Mouse (Mus musculus): ENCODE measurements around the gene Olfr108. TPM values are rescaled to one million over a fixed set of nuclear protein-coding genes. Genes with fewer than 3 reads are reported as not detected.

Olfr108 gene
- polyA plus RNA-seq (2016; fragmentation: Nextera tagmentation; extraction: Ambion mirVana) = not detected in 2 replicates

DNA sequence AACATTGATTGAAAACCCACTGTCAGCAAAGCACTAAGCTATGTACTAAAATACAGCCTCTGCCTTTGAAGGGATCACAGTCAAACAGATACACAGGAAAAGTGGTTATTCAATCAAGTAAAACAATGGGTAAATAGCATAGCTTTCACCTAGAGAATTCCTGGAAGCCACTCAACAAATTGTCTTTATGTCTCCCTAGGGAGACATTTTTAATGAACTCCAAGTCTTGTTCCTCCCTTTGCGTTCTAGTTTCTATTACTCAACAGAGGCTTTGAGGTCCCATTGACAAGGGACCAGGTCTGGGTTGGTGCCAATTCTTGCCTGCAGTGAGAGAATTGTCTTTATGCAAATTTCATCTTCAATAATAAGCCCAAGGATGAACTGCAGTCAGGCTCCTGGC is at the start of gene Olfr108:
Olfr108 (plus strand) TSS at position 301 of the 400 bp plus-strand sequence.
- Histone ChIP-seq H3K36me3 (replicated peaks) (no peaks in the 10 kb centered on the region), H3K27ac (no peak within 1 kb of the TSS), H3K4me1 (no peaks in the 10 kb centered on the region), H3K4me3 (replicated peaks) (no peak within 1 kb of the TSS), H3K9me3 (no peaks in the 10 kb centered on the region), H3K27me3 (no peaks in the 10 kb centered on the region), H3K4me2 (no peak within 1 kb of the TSS), H3K9ac (no peak within 1 kb of the TSS)
- no peak for ATAC-seq (ENCODE audit: low FRiP score)
- 81% methylated on average over 1 of the region's 1 CpGs for WGBS

DNA sequence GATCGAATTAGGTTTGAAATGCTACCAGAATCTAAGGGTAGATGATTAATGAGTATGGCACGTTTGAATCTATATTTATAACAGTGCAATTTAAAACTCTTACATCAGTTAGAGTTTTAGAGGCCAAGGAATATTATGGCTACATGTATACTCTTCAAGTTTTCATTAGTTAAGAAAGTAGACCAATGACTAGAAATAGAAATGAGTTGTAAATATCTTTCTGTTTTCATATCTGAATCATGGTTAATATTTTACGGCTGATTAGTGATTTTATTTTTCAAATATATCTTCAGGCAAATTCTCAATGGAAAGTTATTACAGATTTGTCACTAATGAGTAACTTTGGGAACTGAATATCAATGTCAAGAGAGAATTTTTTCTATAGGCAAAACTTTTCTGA is 46.4 kb upstream of the Olfr108 start, which contains the start of gene Olfr107:
Olfr107 (plus strand) TSS at position 301 of the 400 bp plus-strand sequence.
- no peak within 1 kb of the TSS for H3K9ac ChIP-seq
- WGBS = 81% methylated on average over 3 of the region's 3 CpGs
- H3K4me2 ChIP-seq = no peak within 1 kb of the TSS
- H3K9me3 ChIP-seq = no peaks in the 10 kb centered on the region
- no peaks in the 10 kb centered on the region for H3K4me1 ChIP-seq
- ATAC-seq (ENCODE audit: low FRiP score) = no peak
- H3K4me3 ChIP-seq (replicated peaks) = no peak within 1 kb of the TSS
- H3K27ac ChIP-seq = no peak within 1 kb of the TSS
- no peaks in the 10 kb centered on the region for H3K36me3 ChIP-seq (replicated peaks)
- H3K27me3 ChIP-seq = no peaks in the 10 kb centered on the region

DNA sequence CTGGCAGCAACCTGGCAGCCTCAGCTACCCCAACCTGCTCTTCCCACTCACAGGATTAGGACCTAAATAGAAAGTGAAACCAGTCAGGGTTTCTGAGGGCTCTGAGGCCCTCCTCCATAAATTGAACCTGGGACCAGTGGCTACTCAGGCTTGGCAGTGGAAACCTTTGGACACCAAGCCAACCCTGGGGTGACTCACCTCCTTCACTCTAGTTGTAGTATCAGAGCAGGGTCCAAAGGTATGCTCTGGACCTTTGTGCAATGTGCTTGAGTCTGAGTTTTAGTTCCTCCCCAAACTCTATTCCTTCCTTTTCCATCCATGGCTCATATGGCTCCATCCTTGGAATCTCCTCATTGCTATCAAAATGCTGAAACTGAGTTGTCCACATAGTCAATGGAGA is 31.9 kb upstream of the Olfr108 start:
- ATAC-seq (ENCODE audit: low FRiP score) = no peak
- H3K27ac ChIP-seq = no peak overlapping the region
- H3K4me3 ChIP-seq (replicated peaks) = no peak overlapping the region
- H3K27me3 ChIP-seq = no peaks in the 10 kb centered on the region
- no peaks in the 10 kb centered on the region for H3K9me3 ChIP-seq
- H3K4me1 ChIP-seq = no peaks in the 10 kb centered on the region
- no peak overlapping the region for H3K9ac ChIP-seq
- H3K36me3 ChIP-seq (replicated peaks) = no peaks in the 10 kb centered on the region
- H3K4me2 ChIP-seq = no peak overlapping the region

DNA sequence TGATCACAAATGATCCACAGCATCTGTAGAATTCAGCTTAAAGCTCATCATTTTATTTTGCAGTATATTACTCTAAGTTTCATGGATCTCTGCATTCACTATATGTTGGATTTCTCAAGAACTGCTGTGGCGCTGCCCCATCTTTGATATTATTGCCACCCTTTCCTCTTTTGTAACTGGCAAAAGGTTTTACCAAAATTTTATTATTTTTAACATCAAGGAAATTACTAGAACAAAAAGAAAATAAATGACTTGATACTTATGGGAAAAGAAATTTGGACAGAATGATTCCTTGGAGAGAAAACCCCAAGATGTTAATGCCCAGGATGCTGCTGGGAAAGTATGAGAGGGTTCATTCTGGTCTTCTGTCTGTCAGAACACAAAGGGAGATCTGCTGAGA is 13.3 kb downstream of the Olfr108 start, which contains the start of gene Olfr109:
Olfr109 (plus strand) TSS at position 301 of the 400 bp plus-strand sequence.
- no peaks in the 10 kb centered on the region for H3K36me3 ChIP-seq (replicated peaks)
- ATAC-seq (ENCODE audit: low FRiP score) = no peak
- no peaks in the 10 kb centered on the region for H3K27me3 ChIP-seq
- H3K4me3 ChIP-seq (replicated peaks) = no peak within 1 kb of the TSS
- no peaks in the 10 kb centered on the region for H3K4me1 ChIP-seq
- WGBS = 84% methylated on average over 1 of the region's 1 CpGs
- no peaks in the 10 kb centered on the region for H3K9me3 ChIP-seq
- H3K9ac ChIP-seq = no peak within 1 kb of the TSS
- no peak within 1 kb of the TSS for H3K27ac ChIP-seq
- H3K4me2 ChIP-seq = no peak within 1 kb of the TSS

DNA sequence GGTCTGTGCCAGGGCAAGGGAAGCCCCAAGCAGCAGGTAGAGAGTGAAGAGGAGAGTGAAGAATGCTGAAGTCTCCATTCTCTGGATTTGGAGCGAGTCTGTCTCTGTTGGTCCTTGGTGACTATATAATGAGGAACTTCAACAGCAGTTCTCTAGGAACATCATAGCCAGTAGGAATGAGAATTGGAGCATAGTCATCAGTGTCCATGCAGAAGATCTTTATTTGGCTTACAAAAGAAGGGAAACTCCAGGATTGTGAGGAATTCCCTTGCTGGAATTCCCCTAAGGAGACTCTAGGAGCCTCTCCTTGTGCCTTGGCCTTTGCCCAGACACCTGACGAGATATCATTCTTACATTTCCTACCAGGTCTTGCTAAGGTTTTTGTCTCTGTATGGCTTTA is 38.2 kb downstream of the Olfr108 start, which contains the start of gene H2-M2:
H2-M2 (minus strand) TSS at position 101 of the 400 bp plus-strand sequence.
- ATAC-seq (ENCODE audit: low FRiP score) = no peak
- no peaks in the 10 kb centered on the region for H3K9me3 ChIP-seq
- H3K4me2 ChIP-seq = no peak within 1 kb of the TSS
- WGBS = 76% methylated on average over 2 of the region's 2 CpGs
- no peak within 1 kb of the TSS for H3K4me3 ChIP-seq (replicated peaks)
- H3K27ac ChIP-seq = no peak within 1 kb of the TSS
- no peaks in the 10 kb centered on the region for H3K4me1 ChIP-seq
- no peak within 1 kb of the TSS for H3K9ac ChIP-seq
- no peaks in the 10 kb centered on the region for H3K36me3 ChIP-seq (replicated peaks)
- H3K27me3 ChIP-seq = no peaks in the 10 kb centered on the region

DNA sequence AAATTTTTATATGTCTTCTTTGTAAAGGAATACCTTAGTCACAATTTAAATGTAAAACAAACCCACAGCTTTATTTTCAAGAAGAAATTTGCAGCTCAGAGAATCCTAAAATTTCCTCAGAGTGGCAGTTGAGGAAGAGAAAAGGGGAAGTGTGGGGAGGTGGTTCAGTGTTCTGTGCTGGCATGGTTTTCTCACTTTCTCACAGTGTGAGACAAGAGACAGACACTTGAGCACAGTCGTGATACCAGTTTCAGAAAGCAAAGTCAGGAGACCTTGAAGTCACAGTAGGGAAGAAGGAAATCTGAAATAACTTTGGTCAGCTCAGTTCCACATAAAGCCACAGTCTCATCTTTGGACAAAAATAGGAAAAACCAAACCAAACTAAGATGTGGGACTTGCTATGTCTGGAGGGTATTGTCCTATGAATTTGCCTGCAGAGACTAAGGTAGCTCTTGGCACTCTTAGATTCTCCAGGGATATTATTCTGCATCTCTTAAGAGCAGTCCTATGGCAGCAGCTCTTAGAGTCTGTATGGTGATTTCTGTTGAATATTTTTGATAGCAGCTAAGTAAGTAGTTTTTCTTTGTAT is 46.7 kb downstream of the Olfr108 start, which contains the start of gene Olfr110:
Olfr110 (plus strand) TSS at position 539 of the 589 bp plus-strand sequence.
- ATAC-seq (ENCODE audit: low FRiP score) = no peak
- no peak within 1 kb of the TSS for H3K4me3 ChIP-seq (replicated peaks)
- WGBS = 75% methylated on average over 1 of the region's 1 CpGs

More for the DNA sequence above, 46.7 kb downstream of the Olfr108 start, which contains the start of gene Olfr110:
- Histone ChIP-seq H3K4me1 (no peaks in the 10 kb centered on the region), H3K36me3 (replicated peaks) (no peaks in the 10 kb centered on the region), H3K9ac (no peak within 1 kb of the TSS), H3K9me3 (no peaks in the 10 kb centered on the region), H3K4me2 (no peak within 1 kb of the TSS), H3K27me3 (no peaks in the 10 kb centered on the region), H3K27ac (no peak within 1 kb of the TSS)

Other genes with a start within 250 kb of the Olfr108 start
- not detected in 2 replicates for gene Olfr94, start 244.5 kb upstream of the Olfr108 start, polyA plus RNA-seq (2016; fragmentation: Nextera tagmentation; extraction: Ambion mirVana)
- gene Olfr95, start 232.4 kb upstream of the Olfr108 start, polyA plus RNA-seq (2016; fragmentation: Nextera tagmentation; extraction: Ambion mirVana) = 0.06 TPM in 1 of 2 replicates, not detected in the other
- not detected in 2 replicates for gene Olfr96, start 225.3 kb upstream of the Olfr108 start, polyA plus RNA-seq (2016; fragmentation: Nextera tagmentation; extraction: Ambion mirVana)
- not detected in 2 replicates for gene Olfr97, start 208.2 kb upstream of the Olfr108 start, polyA plus RNA-seq (2016; fragmentation: Nextera tagmentation; extraction: Ambion mirVana)
- not detected in 2 replicates for gene Olfr98, start 181.7 kb upstream of the Olfr108 start, polyA plus RNA-seq (2016; fragmentation: Nextera tagmentation; extraction: Ambion mirVana)
- 1.00 and 1.5 TPM in 2 replicates for gene H2-M3, start 175.3 kb upstream of the Olfr108 start, polyA plus RNA-seq (2016; fragmentation: Nextera tagmentation; extraction: Ambion mirVana)
- gene Olfr99, start 162.0 kb upstream of the Olfr108 start, polyA plus RNA-seq (2016; fragmentation: Nextera tagmentation; extraction: Ambion mirVana) = not detected in 2 replicates
- gene Olfr101, start 141.2 kb upstream of the Olfr108 start, polyA plus RNA-seq (2016; fragmentation: Nextera tagmentation; extraction: Ambion mirVana) = not detected in 2 replicates
- not detected in 2 replicates for gene Olfr102, start 128.4 kb upstream of the Olfr108 start, polyA plus RNA-seq (2016; fragmentation: Nextera tagmentation; extraction: Ambion mirVana)
- gene Olfr103, start 105.8 kb upstream of the Olfr108 start, polyA plus RNA-seq (2016; fragmentation: Nextera tagmentation; extraction: Ambion mirVana) = not detected in 2 replicates
- gene Olfr104-ps, start 85.9 kb upstream of the Olfr108 start, polyA plus RNA-seq (2016; fragmentation: Nextera tagmentation; extraction: Ambion mirVana) = not detected in 2 replicates
- gene Olfr105-ps, start 66.4 kb upstream of the Olfr108 start, polyA plus RNA-seq (2016; fragmentation: Nextera tagmentation; extraction: Ambion mirVana) = not detected in 2 replicates
- gene Olfr106-ps, start 55.1 kb upstream of the Olfr108 start, polyA plus RNA-seq (2016; fragmentation: Nextera tagmentation; extraction: Ambion mirVana) = not detected in 2 replicates
- gene Olfr107, start 46.3 kb upstream of the Olfr108 start, polyA plus RNA-seq (2016; fragmentation: Nextera tagmentation; extraction: Ambion mirVana) = not detected in 2 replicates
- gene Olfr109, start 13.4 kb downstream of the Olfr108 start, polyA plus RNA-seq (2016; fragmentation: Nextera tagmentation; extraction: Ambion mirVana) = not detected in 2 replicates
- gene H2-M2, start 38.1 kb downstream of the Olfr108 start, polyA plus RNA-seq (2016; fragmentation: Nextera tagmentation; extraction: Ambion mirVana) = not detected in 2 replicates
- gene Olfr110, start 47.0 kb downstream of the Olfr108 start, polyA plus RNA-seq (2016; fragmentation: Nextera tagmentation; extraction: Ambion mirVana) = not detected in 2 replicates
- not detected in 2 replicates for gene Olfr111, start 62.5 kb downstream of the Olfr108 start, polyA plus RNA-seq (2016; fragmentation: Nextera tagmentation; extraction: Ambion mirVana)
- gene Olfr112, start 124.0 kb downstream of the Olfr108 start, polyA plus RNA-seq (2016; fragmentation: Nextera tagmentation; extraction: Ambion mirVana) = not detected in 2 replicates
- not detected in 2 replicates for gene Olfr113, start 132.2 kb downstream of the Olfr108 start, polyA plus RNA-seq (2016; fragmentation: Nextera tagmentation; extraction: Ambion mirVana)
- not detected in 2 replicates for gene Olfr114, start 147.3 kb downstream of the Olfr108 start, polyA plus RNA-seq (2016; fragmentation: Nextera tagmentation; extraction: Ambion mirVana)
- not detected in 2 replicates for gene Olfr115, start 181.6 kb downstream of the Olfr108 start, polyA plus RNA-seq (2016; fragmentation: Nextera tagmentation; extraction: Ambion mirVana)
- gene Olfr116, start 181.7 kb downstream of the Olfr108 start, polyA plus RNA-seq (2016; fragmentation: Nextera tagmentation; extraction: Ambion mirVana) = not detected in 2 replicates
- gene Olfr117, start 218.3 kb downstream of the Olfr108 start, polyA plus RNA-seq (2016; fragmentation: Nextera tagmentation; extraction: Ambion mirVana) = not detected in 2 replicates
- not detected in 2 replicates for gene Olfr118, start 221.5 kb downstream of the Olfr108 start, polyA plus RNA-seq (2016; fragmentation: Nextera tagmentation; extraction: Ambion mirVana)